Mouse (Mus musculus): ENCODE measurements around the gene Hsf2bp. TPM values are rescaled to one million over a fixed set of nuclear protein-coding genes. Genes with fewer than 3 reads are reported as not detected.

The Hsf2bp gene
- polyA plus RNA-seq, 1 experiment from 2014 or later = 0.47 TPM

- no peak for ATAC-seq (ENCODE audit: low FRiP score, low TSS enrichment)
- H3K9ac ChIP-seq (replicated peaks; ENCODE audit: low read length) = no peak overlapping the region
- DNase-seq = no peak
- H3K27me3 ChIP-seq (ENCODE audit: control insufficient read depth, insufficient read depth, low read length) = no peaks in the 10 kb centered on the region
- no peak overlapping the region for H3K4me2 ChIP-seq (ENCODE audit: low read length)
- no peak overlapping the region for H3K27ac ChIP-seq (replicated peaks; ENCODE audit: low read depth, low read length)
- no peak overlapping the region for H3K4me3 ChIP-seq (replicated peaks; ENCODE audit: low read depth, low read length)
- no peaks in the 10 kb centered on the region for H3K4me1 ChIP-seq (ENCODE audit: control insufficient read depth, insufficient read depth, low read length)
- peaks cover 34% of the 10 kb centered on the region for H3K36me3 ChIP-seq (ENCODE audit: control insufficient read depth, insufficient read depth, low read length)
- 86% methylated on average over 2 of the region's 2 CpGs for WGBS
- H3K9me3 ChIP-seq (ENCODE audit: control insufficient read depth, low read length) = no peaks in the 10 kb centered on the region
Measured at GRCm38 (mm10) chr17:32063654-32064053, 27.5 kb upstream of the Hsf2bp start.

GRCm38 (mm10) chr17:32061219-32061618 lies 25.1 kb upstream of the Hsf2bp start:
- Histone ChIP-seq H3K27me3 (ENCODE audit: control insufficient read depth, insufficient read depth, low read length) (no peaks in the 10 kb centered on the region), H3K4me1 (ENCODE audit: control insufficient read depth, insufficient read depth, low read length) (no peaks in the 10 kb centered on the region), H3K36me3 (ENCODE audit: control insufficient read depth, insufficient read depth, low read length) (peaks cover 58% of the 10 kb centered on the region), H3K9ac (replicated peaks; ENCODE audit: low read length) (no peak overlapping the region), H3K4me2 (ENCODE audit: low read length) (no peak overlapping the region), H3K9me3 (ENCODE audit: control insufficient read depth, low read length) (no peaks in the 10 kb centered on the region), H3K4me3 (replicated peaks; ENCODE audit: low read depth, low read length) (no peak overlapping the region), H3K27ac (replicated peaks; ENCODE audit: low read depth, low read length) (no peak overlapping the region)
- ATAC-seq (ENCODE audit: low FRiP score, low TSS enrichment) (no peak), DNase-seq (no peak)
- WGBS = 97% methylated on average over 14 of the region's 14 CpGs

GRCm38 (mm10) chr17:32059084-32059483 lies 22.9 kb upstream of the Hsf2bp start:
- WGBS = 78% methylated on average over 2 of the region's 2 CpGs
- Histone ChIP-seq H3K9ac (replicated peaks; ENCODE audit: low read length) (no peak overlapping the region), H3K27me3 (ENCODE audit: control insufficient read depth, insufficient read depth, low read length) (no peaks in the 10 kb centered on the region), H3K4me3 (replicated peaks; ENCODE audit: low read depth, low read length) (no peak overlapping the region), H3K4me1 (ENCODE audit: control insufficient read depth, insufficient read depth, low read length) (no peaks in the 10 kb centered on the region), H3K9me3 (ENCODE audit: control insufficient read depth, low read length) (no peaks in the 10 kb centered on the region), H3K27ac (replicated peaks; ENCODE audit: low read depth, low read length) (no peak overlapping the region), H3K4me2 (ENCODE audit: low read length) (no peak overlapping the region), H3K36me3 (ENCODE audit: control insufficient read depth, insufficient read depth, low read length) (peaks cover 79% of the 10 kb centered on the region)
- ATAC-seq (ENCODE audit: low FRiP score, low TSS enrichment) (no peak), DNase-seq (no peak)

GRCm38 (mm10) chr17:32057843-32058242 lies 21.7 kb upstream of the Hsf2bp start:
- Histone ChIP-seq H3K9me3 (ENCODE audit: control insufficient read depth, low read length) (no peaks in the 10 kb centered on the region), H3K36me3 (ENCODE audit: control insufficient read depth, insufficient read depth, low read length) (peaks cover 90% of the 10 kb centered on the region), H3K9ac (replicated peaks; ENCODE audit: low read length) (no peak overlapping the region), H3K27ac (replicated peaks; ENCODE audit: low read depth, low read length) (no peak overlapping the region), H3K27me3 (ENCODE audit: control insufficient read depth, insufficient read depth, low read length) (no peaks in the 10 kb centered on the region), H3K4me3 (replicated peaks; ENCODE audit: low read depth, low read length) (no peak overlapping the region), H3K4me2 (ENCODE audit: low read length) (no peak overlapping the region), H3K4me1 (ENCODE audit: control insufficient read depth, insufficient read depth, low read length) (no peaks in the 10 kb centered on the region)
- no peak for ATAC-seq (ENCODE audit: low FRiP score, low TSS enrichment)
- WGBS = 93% methylated on average over 2 of the region's 2 CpGs
- no peak for DNase-seq

- Histone ChIP-seq H3K9ac (replicated peaks; ENCODE audit: low read length) (no peak overlapping the region), H3K27me3 (ENCODE audit: control insufficient read depth, insufficient read depth, low read length) (no peaks in the 10 kb centered on the region), H3K9me3 (ENCODE audit: control insufficient read depth, low read length) (no peaks in the 10 kb centered on the region), H3K36me3 (ENCODE audit: control insufficient read depth, insufficient read depth, low read length) (peaks cover 98% of the 10 kb centered on the region), H3K4me1 (ENCODE audit: control insufficient read depth, insufficient read depth, low read length) (no peaks in the 10 kb centered on the region), H3K27ac (replicated peaks; ENCODE audit: low read depth, low read length) (no peak overlapping the region), H3K4me3 (replicated peaks; ENCODE audit: low read depth, low read length) (no peak overlapping the region), H3K4me2 (ENCODE audit: low read length) (no peak overlapping the region)
- WGBS = 95% methylated on average over 5 of the region's 5 CpGs
- no peak for ATAC-seq (ENCODE audit: low FRiP score, low TSS enrichment)
- DNase-seq = no peak
Measured at GRCm38 (mm10) chr17:32053677-32054076, 17.5 kb upstream of the Hsf2bp start.

GRCm38 (mm10) chr17:32052237-32053080 lies 16.3 kb upstream of the Hsf2bp start:
- ATAC-seq (ENCODE audit: low FRiP score, low TSS enrichment) (no peak), DNase-seq (no peak)
- Histone ChIP-seq H3K36me3 (ENCODE audit: control insufficient read depth, insufficient read depth, low read length) (peaks cover 98% of the 10 kb centered on the region), H3K9me3 (ENCODE audit: control insufficient read depth, low read length) (no peaks in the 10 kb centered on the region), H3K27me3 (ENCODE audit: control insufficient read depth, insufficient read depth, low read length) (no peaks in the 10 kb centered on the region), H3K27ac (replicated peaks; ENCODE audit: low read depth, low read length) (no peak overlapping the region), H3K4me1 (ENCODE audit: control insufficient read depth, insufficient read depth, low read length) (no peaks in the 10 kb centered on the region), H3K4me3 (replicated peaks; ENCODE audit: low read depth, low read length) (no peak overlapping the region), H3K4me2 (ENCODE audit: low read length) (no peak overlapping the region), H3K9ac (replicated peaks; ENCODE audit: low read length) (no peak overlapping the region)
- 82% methylated on average over 5 of the region's 5 CpGs for WGBS

- Histone ChIP-seq H3K9me3 (ENCODE audit: control insufficient read depth, low read length) (no peaks in the 10 kb centered on the region), H3K36me3 (ENCODE audit: control insufficient read depth, insufficient read depth, low read length) (peaks cover 91% of the 10 kb centered on the region), H3K4me1 (ENCODE audit: control insufficient read depth, insufficient read depth, low read length) (no peaks in the 10 kb centered on the region), H3K4me2 (ENCODE audit: low read length) (no peak overlapping the region), H3K9ac (replicated peaks; ENCODE audit: low read length) (no peak overlapping the region), H3K4me3 (replicated peaks; ENCODE audit: low read depth, low read length) (no peak overlapping the region), H3K27me3 (ENCODE audit: control insufficient read depth, insufficient read depth, low read length) (no peaks in the 10 kb centered on the region), H3K27ac (replicated peaks; ENCODE audit: low read depth, low read length) (no peak overlapping the region)
- ATAC-seq (ENCODE audit: low FRiP score, low TSS enrichment) (no peak), DNase-seq (no peak)
- 91% methylated on average over 6 of the region's 6 CpGs for WGBS
Measured at GRCm38 (mm10) chr17:32050609-32051008, 14.5 kb upstream of the Hsf2bp start.

GRCm38 (mm10) chr17:32049914-32050313 lies 13.8 kb upstream of the Hsf2bp start:
- H3K9me3 ChIP-seq (ENCODE audit: control insufficient read depth, low read length) = no peaks in the 10 kb centered on the region
- H3K27me3 ChIP-seq (ENCODE audit: control insufficient read depth, insufficient read depth, low read length) = no peaks in the 10 kb centered on the region
- no peak overlapping the region for H3K9ac ChIP-seq (replicated peaks; ENCODE audit: low read length)
- ATAC-seq (ENCODE audit: low FRiP score, low TSS enrichment) = no peak
- no peaks in the 10 kb centered on the region for H3K4me1 ChIP-seq (ENCODE audit: control insufficient read depth, insufficient read depth, low read length)
- no peak overlapping the region for H3K27ac ChIP-seq (replicated peaks; ENCODE audit: low read depth, low read length)
- 79% methylated on average over 4 of the region's 4 CpGs for WGBS
- H3K4me3 ChIP-seq (replicated peaks; ENCODE audit: low read depth, low read length) = no peak overlapping the region
- H3K36me3 ChIP-seq (ENCODE audit: control insufficient read depth, insufficient read depth, low read length) = peaks cover 86% of the 10 kb centered on the region
- H3K4me2 ChIP-seq (ENCODE audit: low read length) = no peak overlapping the region
- DNase-seq = no peak

GRCm38 (mm10) chr17:32048351-32048750 lies 12.2 kb upstream of the Hsf2bp start:
- 94% methylated on average over 5 of the region's 5 CpGs for WGBS
- no peak overlapping the region for H3K4me2 ChIP-seq (ENCODE audit: low read length)
- DNase-seq (no peak), ATAC-seq (ENCODE audit: low FRiP score, low TSS enrichment) (no peak)
- no peak overlapping the region for H3K9ac ChIP-seq (replicated peaks; ENCODE audit: low read length)
- peaks cover 70% of the 10 kb centered on the region for H3K36me3 ChIP-seq (ENCODE audit: control insufficient read depth, insufficient read depth, low read length)
- no peaks in the 10 kb centered on the region for H3K4me1 ChIP-seq (ENCODE audit: control insufficient read depth, insufficient read depth, low read length)
- no peaks in the 10 kb centered on the region for H3K9me3 ChIP-seq (ENCODE audit: control insufficient read depth, low read length)
- no peaks in the 10 kb centered on the region for H3K27me3 ChIP-seq (ENCODE audit: control insufficient read depth, insufficient read depth, low read length)
- H3K27ac ChIP-seq (replicated peaks; ENCODE audit: low read depth, low read length) = no peak overlapping the region
- no peak overlapping the region for H3K4me3 ChIP-seq (replicated peaks; ENCODE audit: low read depth, low read length)

All from midbrain, embryonic 14.5 days (tissue).